Mouse (Mus musculus) kidney, adult 8-10 months (tissue): ENCODE measurements at regions not wholly inside any gene's neighbourhood (a gene's known extent, or its start where the extent isn't known, plus 50 kb on each side); places are given as distances from the start of the nearest gene placed in this dataset.
"Not testable (repeated sequence)": the region's sequence is repeated elsewhere in the genome, so short reads cannot be mapped to it uniquely, and the experiment has no call there.

Experiments
- DNase-seq, 2 experiments: peaks; one replicate each; pipeline ENCODE4 v3.0.0; 2022

GRCm38 (mm10) chr2:108764703-108765102, 515.8 kb upstream of the Kif18a start:
- no peak for DNase-seq

GRCm38 (mm10) chr2:108766461-108766860, 514.1 kb upstream of the Kif18a start:
- peak; percentile 25 to 37 for DNase-seq

GRCm38 (mm10) chr2:108770383-108770782, 510.2 kb upstream of the Kif18a start:
- DNase-seq = no peak

GRCm38 (mm10) chr2:108783457-108783856, 497.1 kb upstream of the Kif18a start:
- DNase-seq = no peak

- DNase-seq = no peak
Measured at GRCm38 (mm10) chr2:108785161-108785957, 495.2 kb upstream of the Kif18a start.

GRCm38 (mm10) chr2:108789166-108789565, 491.4 kb upstream of the Kif18a start:
- DNase-seq = no peak

GRCm38 (mm10) chr2:108795145-108795544, 485.4 kb upstream of the Kif18a start:
- DNase-seq = no peak

- no peak for DNase-seq
Measured at GRCm38 (mm10) chr2:108796816-108797581, 483.5 kb upstream of the Kif18a start.

- DNase-seq = no peak
Measured at GRCm38 (mm10) chr2:108812367-108812766, 468.2 kb upstream of the Kif18a start.

- DNase-seq = no peak
Measured at GRCm38 (mm10) chr2:108813040-108813566, 467.4 kb upstream of the Kif18a start.

- no peak for DNase-seq
Measured at GRCm38 (mm10) chr2:108816579-108816978, 464.0 kb upstream of the Kif18a start.

GRCm38 (mm10) chr2:108824025-108824424, 456.5 kb upstream of the Kif18a start:
- DNase-seq = no peak

- DNase-seq = no peak
Measured at GRCm38 (mm10) chr2:108825981-108826380, 454.6 kb upstream of the Kif18a start.

GRCm38 (mm10) chr2:108827106-108827838, 453.3 kb upstream of the Kif18a start:
- peak in 1 of 2 experiments; percentile 6 for DNase-seq

- peak in 1 of 2 experiments; percentile 1 for DNase-seq
Measured at GRCm38 (mm10) chr2:108827974-108828700, 452.4 kb upstream of the Kif18a start.

GRCm38 (mm10) chr2:108843855-108844254, 436.7 kb upstream of the Kif18a start:
- not testable (repeated sequence) for DNase-seq

- no peak for DNase-seq
Measured at GRCm38 (mm10) chr2:108848051-108848450, 432.5 kb upstream of the Kif18a start.

GRCm38 (mm10) chr2:108854399-108854798, 426.1 kb upstream of the Kif18a start:
- DNase-seq = no peak

- DNase-seq = no peak
Measured at GRCm38 (mm10) chr2:108877141-108877540, 403.4 kb upstream of the Kif18a start.

- DNase-seq = no peak
Measured at GRCm38 (mm10) chr2:108877676-108878075, 402.9 kb upstream of the Kif18a start.

- no peak for DNase-seq
Measured at GRCm38 (mm10) chr2:108904121-108904733, 376.3 kb upstream of the Kif18a start.

- DNase-seq = no peak
Measured at GRCm38 (mm10) chr2:108913555-108913954, 367.0 kb upstream of the Kif18a start.
